Mouse (Mus musculus): ENCODE measurements around the gene Zfp217. TPM values are rescaled to one million over a fixed set of nuclear protein-coding genes. Genes with fewer than 3 reads are reported as not detected.
A peak's percentile ranks its signal among the peaks of the same experiment; 100 is the strongest.

The Zfp217 gene
- polyA plus RNA-seq, 1 experiment, result 5.0 TPM

- Histone ChIP-seq H3K27me3 (ENCODE audit: control insufficient read depth, insufficient read depth, insufficient read length) (no peaks in the 10 kb centered on the region), H3K36me3 (ENCODE audit: control insufficient read depth, insufficient read depth) (no peaks in the 10 kb centered on the region), H3K79me2 (ENCODE audit: control insufficient read depth, insufficient read depth) (no peaks in the 10 kb centered on the region), H3ac (ENCODE audit: control insufficient read depth, insufficient read length) (no peak overlapping the region), H3K4me2 (ENCODE audit: low read depth) (peak overlapping the region; percentile 98), H3K4me3 (peak overlapping the region; percentile 45)
- no peak for TF ChIP-seq SRF (IDR thresholded peaks at IDR 0.05; ENCODE audit: control insufficient read depth, insufficient read length, low read depth)
- no peak for TF ChIP-seq E2F4 (IDR thresholded peaks at IDR 0.05; ENCODE audit: insufficient read depth)
- TF ChIP-seq POLR2A (IDR thresholded peaks at IDR 0.05; ENCODE audit: insufficient read length, low read depth), result peak; percentile 16
- TF ChIP-seq MYOD1 (IDR thresholded peaks at IDR 0.05; ENCODE audit: control insufficient read depth in 1 of 3, insufficient read length in 2 of 3, low read depth in 2 of 3), result no peak
- no peak for TF ChIP-seq TCF3 (IDR thresholded peaks at IDR 0.05; ENCODE audit: insufficient read length, low read depth)
- TF ChIP-seq CEBPB (IDR thresholded peaks at IDR 0.05; ENCODE audit: insufficient read depth, poor library complexity, severe bottlenecking), result peak; percentile 88
- TF ChIP-seq POLR2AphosphoS2 (IDR thresholded peaks at IDR 0.05; ENCODE audit: insufficient read length, low read depth), result no peak
- TF ChIP-seq TCF12 (IDR thresholded peaks at IDR 0.05; ENCODE audit: insufficient read depth, poor library complexity, severe bottlenecking), result no peak
Measured at GRCm38 (mm10) chr2:170153421-170154271, 5.7 kb upstream of the Zfp217 start.

- peak overlapping the region; percentile 45 for H3K4me3 ChIP-seq
- H3K4me2 ChIP-seq (ENCODE audit: low read depth), result peak overlapping the region; percentile 98
- H3K27me3 ChIP-seq (ENCODE audit: control insufficient read depth, insufficient read depth, insufficient read length), result no peaks in the 10 kb centered on the region
- H3K79me2 ChIP-seq (ENCODE audit: control insufficient read depth, insufficient read depth), result no peaks in the 10 kb centered on the region
- H3ac ChIP-seq (ENCODE audit: control insufficient read depth, insufficient read length), result no peak overlapping the region
- TF ChIP-seq TCF12 (IDR thresholded peaks at IDR 0.05; ENCODE audit: insufficient read depth, poor library complexity, severe bottlenecking), result no peak
- no peak for TF ChIP-seq POLR2AphosphoS2 (IDR thresholded peaks at IDR 0.05; ENCODE audit: insufficient read length, low read depth)
- no peak for TF ChIP-seq MYOD1 (IDR thresholded peaks at IDR 0.05; ENCODE audit: control insufficient read depth in 1 of 3, insufficient read length in 2 of 3, low read depth in 2 of 3)
- TF ChIP-seq MAX (IDR thresholded peaks at IDR 0.05; ENCODE audit: low read depth), result no peak
- no peak for TF ChIP-seq REST (IDR thresholded peaks at IDR 0.05; ENCODE audit: insufficient read depth, insufficient read length)
- TF ChIP-seq POLR2A (IDR thresholded peaks at IDR 0.05; ENCODE audit: insufficient read length, low read depth), result no peak
- no peak for TF ChIP-seq TCF3 (IDR thresholded peaks at IDR 0.05; ENCODE audit: insufficient read length, low read depth)
- no peak for TF ChIP-seq USF1 (IDR thresholded peaks at IDR 0.05; ENCODE audit: low read depth)
- TF ChIP-seq MYOG (IDR thresholded peaks at IDR 0.05; ENCODE audit: control insufficient read depth in 1 of 3, insufficient read depth in 1 of 3, insufficient read length in 2 of 3, low read depth in 2 of 3), result no peak
- no peak for TF ChIP-seq E2F4 (IDR thresholded peaks at IDR 0.05; ENCODE audit: insufficient read depth)
- no peak for TF ChIP-seq CEBPB (IDR thresholded peaks at IDR 0.05; ENCODE audit: insufficient read depth, poor library complexity, severe bottlenecking)
- TF ChIP-seq SRF (IDR thresholded peaks at IDR 0.05; ENCODE audit: control insufficient read depth, insufficient read length, low read depth), result no peak
- no peaks in the 10 kb centered on the region for H3K36me3 ChIP-seq (ENCODE audit: control insufficient read depth, insufficient read depth)
Measured at GRCm38 (mm10) chr2:170152856-170153255, 5.0 kb upstream of the Zfp217 start.

GRCm38 (mm10) chr2:170152036-170152686 is 4.3 kb upstream of the Zfp217 start:
- no peak overlapping the region for H3K4me3 ChIP-seq
- TF ChIP-seq TCF3 (IDR thresholded peaks at IDR 0.05; ENCODE audit: insufficient read length, low read depth), result no peak
- no peak for TF ChIP-seq TCF12 (IDR thresholded peaks at IDR 0.05; ENCODE audit: insufficient read depth, poor library complexity, severe bottlenecking)
- no peak for TF ChIP-seq MYOD1 (IDR thresholded peaks at IDR 0.05; ENCODE audit: control insufficient read depth in 1 of 3, insufficient read length in 2 of 3, low read depth in 2 of 3)
- TF ChIP-seq E2F4 (IDR thresholded peaks at IDR 0.05; ENCODE audit: insufficient read depth), result no peak
- TF ChIP-seq REST (IDR thresholded peaks at IDR 0.05; ENCODE audit: insufficient read depth, insufficient read length), result no peak
- no peak for TF ChIP-seq USF1 (IDR thresholded peaks at IDR 0.05; ENCODE audit: low read depth)
- TF ChIP-seq SRF (IDR thresholded peaks at IDR 0.05; ENCODE audit: control insufficient read depth, insufficient read length, low read depth), result no peak

DNA sequence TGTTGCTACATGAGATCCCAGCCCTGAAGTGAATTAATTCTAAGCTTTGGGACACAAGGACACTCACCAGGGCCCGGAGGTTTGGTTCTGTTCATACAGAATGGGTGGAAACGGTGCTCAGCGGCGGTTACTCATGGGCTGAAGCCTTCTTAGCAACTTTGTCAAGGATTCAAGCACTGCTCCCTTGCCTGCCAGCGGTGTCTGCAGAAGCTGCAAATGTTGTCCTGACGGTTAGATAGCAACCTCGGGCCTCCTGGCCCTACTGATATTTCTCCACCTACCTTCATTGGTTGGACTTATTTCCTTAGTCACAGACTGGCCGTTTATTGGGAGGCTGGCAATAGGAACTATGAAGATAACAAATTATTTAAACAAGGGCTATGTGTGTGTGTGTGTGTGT is 3.6 kb upstream of the Zfp217 start:
- H3K4me2 ChIP-seq (ENCODE audit: low read depth), result no peak overlapping the region
- H3K79me2 ChIP-seq (ENCODE audit: control insufficient read depth, insufficient read depth), result no peaks in the 10 kb centered on the region
- H3K4me3 ChIP-seq, result no peak overlapping the region
- H3K36me3 ChIP-seq (ENCODE audit: control insufficient read depth, insufficient read depth), result no peaks in the 10 kb centered on the region
- H3ac ChIP-seq (ENCODE audit: control insufficient read depth, insufficient read length), result no peak overlapping the region
- H3K27me3 ChIP-seq (ENCODE audit: control insufficient read depth, insufficient read depth, insufficient read length), result no peaks in the 10 kb centered on the region
- no peak for TF ChIP-seq E2F4 (IDR thresholded peaks at IDR 0.05; ENCODE audit: insufficient read depth)
- TF ChIP-seq SRF (IDR thresholded peaks at IDR 0.05; ENCODE audit: control insufficient read depth, insufficient read length, low read depth), result no peak
- TF ChIP-seq POLR2AphosphoS2 (IDR thresholded peaks at IDR 0.05; ENCODE audit: insufficient read length, low read depth), result no peak
- no peak for TF ChIP-seq POLR2A (IDR thresholded peaks at IDR 0.05; ENCODE audit: insufficient read length, low read depth)

More at GRCm38 (mm10) chr2:170152036-170152686, 4.3 kb upstream of the Zfp217 start:
- Histone ChIP-seq H3K79me2 (ENCODE audit: control insufficient read depth, insufficient read depth) (no peaks in the 10 kb centered on the region), H3ac (ENCODE audit: control insufficient read depth, insufficient read length) (no peak overlapping the region), H3K36me3 (ENCODE audit: control insufficient read depth, insufficient read depth) (no peaks in the 10 kb centered on the region), H3K27me3 (ENCODE audit: control insufficient read depth, insufficient read depth, insufficient read length) (no peaks in the 10 kb centered on the region), H3K4me2 (ENCODE audit: low read depth) (no peak overlapping the region)

DNA sequence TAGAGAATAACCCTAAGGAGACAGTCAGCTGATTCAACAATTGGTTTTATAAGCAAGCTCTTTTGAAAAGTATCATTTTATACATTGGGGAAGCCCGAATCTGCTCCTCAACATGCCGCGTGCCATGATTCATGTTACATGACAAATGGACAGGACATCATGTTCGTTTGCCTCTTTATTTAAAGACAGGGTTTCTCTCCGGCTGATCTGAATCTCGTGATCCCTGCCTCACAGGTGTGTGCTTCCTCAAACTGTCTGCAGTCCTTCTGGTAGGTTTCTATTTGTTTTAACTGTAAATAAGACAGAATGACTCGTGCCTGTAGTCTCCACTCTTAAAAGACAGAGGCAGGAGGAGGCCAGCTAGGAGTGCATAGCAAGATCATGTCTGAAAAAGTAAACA is 925 bp upstream of the Zfp217 start:
- Histone ChIP-seq H3K4me3 (no peak overlapping the region), H3K27me3 (ENCODE audit: control insufficient read depth, insufficient read depth, insufficient read length) (no peaks in the 10 kb centered on the region), H3ac (ENCODE audit: control insufficient read depth, insufficient read length) (no peak overlapping the region), H3K36me3 (ENCODE audit: control insufficient read depth, insufficient read depth) (no peaks in the 10 kb centered on the region), H3K79me2 (ENCODE audit: control insufficient read depth, insufficient read depth) (no peaks in the 10 kb centered on the region), H3K4me2 (ENCODE audit: low read depth) (no peak overlapping the region)
- TF ChIP-seq USF1 (IDR thresholded peaks at IDR 0.05; ENCODE audit: low read depth), result no peak
- TF ChIP-seq POLR2AphosphoS2 (IDR thresholded peaks at IDR 0.05; ENCODE audit: insufficient read length, low read depth), result no peak
- no peak for TF ChIP-seq MAX (IDR thresholded peaks at IDR 0.05; ENCODE audit: low read depth)
